Mouse (Mus musculus): ENCODE measurements at regions not wholly inside any gene's neighbourhood (a gene's known extent, or its start where the extent isn't known, plus 50 kb on each side); places are given as distances from the start of the nearest gene placed in this dataset.

- no peak for TF ChIP-seq POLR2A (IDR thresholded peaks at IDR 0.05; ENCODE audit: extremely low read depth, insufficient read depth, low read length)
- TF ChIP-seq CTCF (IDR thresholded peaks at IDR 0.05; ENCODE audit: low read depth, low read length): no peak
These were observed 52.1 kb upstream of the Nudt4 start for GRCm38 (mm10) chr10:95615849-95616650.
